1 mouse cellular context compared by ENCODE assay signal in genomic region chr12:113023082-113023481, GRCm38 (mm10).
A peak's percentile ranks its signal among the peaks of the same experiment; 100 is the strongest.
TF ChIP-seq lines count a peak whose summit lies in the region.

No protein-coding gene starts in this region.

TF ChIP-seq in MEL, 35 proteins besides CTCF, POLR2A, EP300 and RAD21 (continued from another document):
- TF ChIP-seq BHLHE40 (IDR thresholded peaks at IDR 0.05; ENCODE audit: borderline replicate concordance, low read depth, low read length) (no peak), SIN3A (IDR thresholded peaks at IDR 0.05; ENCODE audit: low read length) (peak; percentile 93), MXI1 (IDR thresholded peaks at IDR 0.05; ENCODE audit: low read depth, low read length) (peak; percentile 86), ZC3H11A (IDR thresholded peaks at IDR 0.05; ENCODE audit: low read depth, low read length) (0 out of 2 replicates have a peak, but pooled peaks have one; percentile 11), GABPA (IDR thresholded peaks at IDR 0.05; ENCODE audit: low read depth, low read length) (no peak), ZKSCAN1 (IDR thresholded peaks at IDR 0.05; ENCODE audit: low read depth, low read length) (no peak), TBP (IDR thresholded peaks at IDR 0.05; ENCODE audit: low read depth, low read length) (0 out of 2 replicates have a peak, but pooled peaks have one; percentile 18)
TF ChIP-seq in MEL: peak in this region for 10.
